Comparison of ENCODE assay signal across 12 mouse cellular contexts in the genomic region with DNA sequence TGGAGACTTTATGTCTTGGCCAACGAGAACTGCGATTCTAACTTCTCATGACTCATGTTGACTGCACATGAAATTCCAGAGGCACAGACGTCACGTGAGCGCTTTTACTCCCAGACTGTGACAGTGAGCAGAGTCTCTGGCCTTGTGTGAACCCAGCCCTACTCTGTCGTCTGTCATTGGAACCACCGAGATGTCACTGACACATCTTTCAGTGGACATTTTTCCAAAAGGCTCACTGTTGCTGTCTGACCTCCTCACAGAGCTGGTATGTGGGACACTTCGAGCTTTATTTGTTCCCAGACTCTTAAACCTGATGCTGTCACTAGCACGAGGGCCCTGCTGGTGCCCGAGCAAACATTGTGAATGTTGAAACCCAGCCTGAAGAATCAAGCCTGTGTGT.
A peak's percentile ranks its signal among the peaks of the same experiment; 100 is the strongest.
DNase-seq lines count a peak whose midpoint lies in the region; ATAC-seq lines count a peak whose summit lies in the region.
"Had no signal": no experiment of that assay in that cellular context is flagged by ENCODE, and none has a peak within 500 bp of the region (broad histone marks: within the 10 kb centered on the region; RNA-seq: fewer than 3 reads in every experiment).

No protein-coding gene starts in this region.

- no peak overlapping the region for H3K9ac ChIP-seq in heart, embryonic 15.5 days
- no peak overlapping the region for H3K9ac ChIP-seq in lung, embryonic 16.5 days (ENCODE audit: low read length)
- no peak overlapping the region for H3K9ac ChIP-seq in hindbrain, embryonic 14.5 days
- H3K9ac ChIP-seq: liver, embryonic 12.5 days had no signal

- intact Hi-C loops in left cerebral cortex, postnatal 10 days (cut with DNase I) = loop anchor here (5.0 kb wide), 1 partner anchor 518 kb away; no protein-coding TSS in a partner anchor

- no peaks in the 10 kb centered on the region for H3K27me3 ChIP-seq in heart, embryonic 15.5 days
- no peaks in the 10 kb centered on the region for H3K27me3 ChIP-seq in lung, embryonic 16.5 days (ENCODE audit: control insufficient read depth, insufficient read depth, low read depth, low read length)
- H3K27me3 ChIP-seq in hindbrain, embryonic 14.5 days (ENCODE audit: control insufficient read depth, insufficient read depth, low read length) = no peaks in the 10 kb centered on the region
- H3K27me3 ChIP-seq: liver, embryonic 12.5 days had no signal

- 29% methylated on average over 10 of the region's 10 CpGs for WGBS in heart, embryonic 15.5 days
- WGBS in lung, embryonic 16.5 days = 26% methylated on average over 10 of the region's 10 CpGs
- WGBS in hindbrain, embryonic 14.5 days = 89% methylated on average over 10 of the region's 10 CpGs

- no peak overlapping the region for H3K4me2 ChIP-seq in heart, embryonic 15.5 days
- no peak overlapping the region for H3K4me2 ChIP-seq in lung, embryonic 16.5 days (ENCODE audit: low read depth, low read length)
- no peak overlapping the region for H3K4me2 ChIP-seq in hindbrain, embryonic 14.5 days (replicated peaks)
- H3K4me2 ChIP-seq: liver, embryonic 12.5 days had no signal

- 0 out of 2 replicates have a peak, but pooled peaks cover 7% of the 10 kb centered on the region for H3K36me3 ChIP-seq in heart, embryonic 15.5 days
- H3K36me3 ChIP-seq in lung, embryonic 16.5 days (ENCODE audit: control insufficient read depth, insufficient read depth, low read length) = peaks cover 3% of the 10 kb centered on the region; the same call in 1 of the 2 replicates
- no peaks in the 10 kb centered on the region for H3K36me3 ChIP-seq in hindbrain, embryonic 14.5 days (replicated peaks; ENCODE audit: control insufficient read depth, insufficient read depth)
- H3K36me3 ChIP-seq: liver, embryonic 12.5 days had no signal

- H3K27ac ChIP-seq in heart, embryonic 15.5 days = peak overlapping the region; percentile 38
- H3K27ac ChIP-seq in lung, embryonic 16.5 days (ENCODE audit: low read length) = peak overlapping the region; percentile 87
- no peak overlapping the region for H3K27ac ChIP-seq in hindbrain, embryonic 14.5 days
- H3K27ac ChIP-seq: liver, embryonic 12.5 days had no signal

- H3K4me3 ChIP-seq in heart, embryonic 15.5 days = no peak overlapping the region
- H3K4me3 ChIP-seq in lung, embryonic 16.5 days (ENCODE audit: low read length) = no peak overlapping the region
- no peak overlapping the region for H3K4me3 ChIP-seq in hindbrain, embryonic 14.5 days (replicated peaks; ENCODE audit: low read length)
- H3K4me3 ChIP-seq: liver, embryonic 12.5 days had no signal

- H3K4me1 ChIP-seq in heart, embryonic 15.5 days (replicated peaks) = peaks cover 16% of the 10 kb centered on the region
- H3K4me1 ChIP-seq in lung, embryonic 16.5 days (replicated peaks; ENCODE audit: control insufficient read depth, insufficient read depth, low read length) = peaks cover 17% of the 10 kb centered on the region; the same call in 1 of the 2 replicates
- H3K4me1 ChIP-seq in hindbrain, embryonic 14.5 days (replicated peaks; ENCODE audit: control insufficient read depth, insufficient read depth, low read length) = no peaks in the 10 kb centered on the region
- H3K4me1 ChIP-seq: liver, embryonic 12.5 days had no signal

- ATAC-seq in heart, embryonic 15.5 days (replicated peaks; ENCODE audit: insufficient number of reproducible peaks, insufficient read depth, low FRiP score, low read depth) = peak; percentile 86
- ATAC-seq in lung, embryonic 16.5 days (ENCODE audit: low read depth) = peak; percentile 84
- no peak for ATAC-seq in hindbrain, embryonic 14.5 days (ENCODE audit: low FRiP score)
- ATAC-seq: inflammation-experienced regulatory T-cells, adult 6 months; liver, embryonic 12.5 days; midbrain, embryonic 16.5 days had no signal

- H3K9me3 ChIP-seq in heart, embryonic 15.5 days (replicated peaks) = no peaks in the 10 kb centered on the region
- H3K9me3 ChIP-seq in lung, embryonic 16.5 days (ENCODE audit: control insufficient read depth, low read length) = no peaks in the 10 kb centered on the region
- no peaks in the 10 kb centered on the region for H3K9me3 ChIP-seq in hindbrain, embryonic 14.5 days (ENCODE audit: control insufficient read depth, low read length)
- H3K9me3 ChIP-seq: liver, embryonic 12.5 days had no signal

- DNase-seq in NIH3T3 (ENCODE audit: low read depth) = peak; percentile 14
- DNase-seq in adrenal gland, postnatal 36 days = peak; percentile 40 to 56
- no peak for DNase-seq in gastrocnemius, postnatal 4 days (ENCODE audit: low spot score in 2 of 2)
- DNase-seq in natural killer cell, adult 2 months (ENCODE audit: low spot score in 2 of 2) = no peak
- DNase-seq in hindbrain, embryonic 14.5 days (ENCODE audit: low spot score) = no peak
- no peak for DNase-seq in left cerebral cortex, postnatal 10 days (ENCODE audit: extremely low spot score in 1 of 2, low spot score in 2 of 2)
- DNase-seq: cerebellum, adult 9-11 months had no signal

Comparison
In these comparisons a context has a peak if more than half of its experiments do, and no peak if none do; other contexts are left out.
1. DNase-seq: peak in NIH3T3 (single experiment) and adrenal gland, postnatal 36 days (2 of 2); none in gastrocnemius, postnatal 4 days (0 of 2), natural killer cell, adult 2 months (0 of 2), hindbrain, embryonic 14.5 days (single experiment) and left cerebral cortex, postnatal 10 days (0 of 2).